Mouse (Mus musculus) bone marrow, adult 2 months (tissue): ENCODE data around the gene Hoxd10.

ENCODE experiments used
- CTCF ChIP-seq: fragments of 200-500 bp; IDR thresholded peaks from 2 replicates; pipeline ENCODE4 v1.5.1; 2011; ENCODE audit warnings: low read length, control low read depth; ENCODE audit not compliant: control insufficient read depth, insufficient read depth
- POLR2A ChIP-seq: fragments of 200-500 bp; IDR thresholded peaks from 2 replicates; pipeline ENCODE4 v1.6.1; 2011; ENCODE audit warnings: low read depth, mild to moderate bottlenecking, control low read depth, low read length, borderline replicate concordance; ENCODE audit not compliant: control insufficient read depth

- TF ChIP-seq CTCF = no peak
- no peak for TF ChIP-seq POLR2A
Observed at GRCm38 (mm10) chr2:74658024-74658666, 33.6 kb upstream of the Hoxd10 start.
